In the genomic region with DNA sequence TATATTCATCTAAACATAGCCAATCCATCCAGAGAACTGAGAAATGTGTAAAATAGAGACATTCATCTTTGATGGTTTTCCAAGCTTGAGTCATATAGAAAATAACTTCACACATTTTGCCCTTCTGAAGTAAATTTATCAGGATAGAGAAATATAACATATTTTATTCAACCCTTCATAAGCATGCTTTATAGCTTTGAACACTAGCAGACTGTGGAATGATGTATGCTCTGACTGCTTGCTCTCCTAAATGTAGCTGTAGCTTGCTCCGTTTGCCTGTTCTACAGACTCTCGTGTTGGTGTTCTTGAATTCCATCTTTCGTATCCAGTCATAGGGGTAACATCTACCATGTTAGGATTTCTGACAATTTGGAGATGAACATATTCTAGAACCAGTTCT, we compare ENCODE assay signal across 20 mouse cellular contexts.
"Had no signal": no experiment of that assay in that cellular context is flagged by ENCODE, and none has a peak within 500 bp of the region (broad histone marks: within the 10 kb centered on the region; RNA-seq: fewer than 3 reads in every experiment).

No protein-coding gene starts in this region.

- H3K9ac ChIP-seq: lung, embryonic 14.5 days; midbrain, embryonic 12.5 days; neural tube, embryonic 13.5 days; neural tube, embryonic 15.5 days; stomach, embryonic 15.5 days had no signal

- H3K4me1 ChIP-seq: midbrain, embryonic 10.5 days; midbrain, embryonic 12.5 days; neural tube, embryonic 13.5 days; neural tube, embryonic 15.5 days; stomach, embryonic 15.5 days had no signal

- ATAC-seq: midbrain, embryonic 16.5 days had no signal

- H3K27me3 ChIP-seq: midbrain, embryonic 12.5 days; neural tube, embryonic 13.5 days; neural tube, embryonic 15.5 days; stomach, embryonic 15.5 days had no signal

- H3K4me2 ChIP-seq: lung, embryonic 14.5 days; midbrain, embryonic 12.5 days; neural tube, embryonic 13.5 days; neural tube, embryonic 15.5 days; stomach, embryonic 15.5 days had no signal

- H3K4me3 ChIP-seq: midbrain, embryonic 10.5 days; midbrain, embryonic 12.5 days; myocyte; neural tube, embryonic 13.5 days; neural tube, embryonic 15.5 days; stomach, embryonic 15.5 days had no signal

- DNase-seq: lung, adult 18-20 months; lung, embryonic 14.5 days; lung, postnatal 10 days; lung, postnatal 4 days; midbrain, embryonic 14.5 days; retina, postnatal 1 day; right cerebral cortex, adult 18-20 months; right cerebral cortex, postnatal 25 days; right cerebral cortex, postnatal 4 days; thymus, adult 18-20 months; thymus, postnatal 14 days; thymus, postnatal 36 days had no signal

- H3K36me3 ChIP-seq: midbrain, embryonic 10.5 days; midbrain, embryonic 12.5 days; neural tube, embryonic 13.5 days; neural tube, embryonic 15.5 days; stomach, embryonic 15.5 days had no signal

- H3K27ac ChIP-seq: midbrain, embryonic 10.5 days; midbrain, embryonic 12.5 days; neural tube, embryonic 13.5 days; neural tube, embryonic 15.5 days; stomach, embryonic 15.5 days; stomach, postnatal 0 days had no signal

- H3K9me3 ChIP-seq: midbrain, embryonic 10.5 days; midbrain, embryonic 12.5 days; neural tube, embryonic 13.5 days; neural tube, embryonic 15.5 days; stomach, embryonic 15.5 days had no signal
